Mouse (Mus musculus) neural tube, embryonic 12.5 days (tissue): ENCODE measurements around the gene Zfp991. TPM values are rescaled to one million over a fixed set of nuclear protein-coding genes. Genes with fewer than 3 reads are reported as not detected.
A peak's percentile ranks its signal among the peaks of the same experiment; 100 is the strongest.
"Not testable (repeated sequence)": the region's sequence is repeated elsewhere in the genome, so short reads cannot be mapped to it uniquely, and the experiment has no call there.

Experiments
- ATAC-seq: fragments of 200-750 bp; cut with Nextera tagmentation; 2 replicates; pipeline ENCODE4 v1.8.0; 2017; ENCODE audit warnings: low read depth, mild to moderate bottlenecking, moderate TSS enrichment, moderate library complexity; ENCODE audit not compliant: low FRiP score
- H3K27ac ChIP-seq: fragments of 300-500 bp; sonication (generic); 2 replicates; pipeline ENCODE4 v1.5.1; 2016
- H3K27me3 ChIP-seq: fragments of 300-500 bp; sonication (generic); replicated peaks from 2 replicates; pipeline ENCODE4 v1.6.1; 2016; ENCODE audit warnings: mild to moderate bottlenecking
- H3K36me3 ChIP-seq: fragments of 300-500 bp; sonication (generic); 2 replicates; pipeline ENCODE4 v1.6.1; 2016; ENCODE audit warnings: mild to moderate bottlenecking
- H3K4me1 ChIP-seq: fragments of 300-500 bp; sonication (generic); 2 replicates; pipeline ENCODE4 v1.6.1; 2016
- H3K4me2 ChIP-seq: fragments of 300-500 bp; sonication (generic); replicated peaks from 2 replicates; pipeline ENCODE4 v1.6.1; 2016; ENCODE audit warnings: mild to moderate bottlenecking
- H3K4me3 ChIP-seq: fragments of 300-500 bp; sonication (generic); 2 replicates; pipeline ENCODE4 v1.5.1; 2016
- H3K9ac ChIP-seq: fragments of 300-500 bp; sonication (generic); 2 replicates; pipeline ENCODE4 v1.6.1; 2016; ENCODE audit warnings: mild to moderate bottlenecking
- H3K9me3 ChIP-seq: fragments of 300-500 bp; sonication (generic); 2 replicates; pipeline ENCODE4 v1.6.1; 2016; ENCODE audit warnings: mild to moderate bottlenecking
- WGBS: fragments of 180-500 bp; shearing (Covaris S2); methylation state at CpG from one replicate; pipeline ENCODE4 v1.1.7; 2016; 5-methylcytosine and 5-hydroxymethylcytosine counted together
- polyA plus RNA-seq: library from polyadenylated mRNA; unstranded; fragments of >200 nt; fragmentation: Nextera tagmentation; extraction: Ambion mirVana; gene quantifications from 2 replicates; pipeline ENCODE4 v1.2.1, GENCODE M21; 2016

Gene Zfp991
- 4.1 and 5.6 TPM in 2 replicates for polyA plus RNA-seq

DNA sequence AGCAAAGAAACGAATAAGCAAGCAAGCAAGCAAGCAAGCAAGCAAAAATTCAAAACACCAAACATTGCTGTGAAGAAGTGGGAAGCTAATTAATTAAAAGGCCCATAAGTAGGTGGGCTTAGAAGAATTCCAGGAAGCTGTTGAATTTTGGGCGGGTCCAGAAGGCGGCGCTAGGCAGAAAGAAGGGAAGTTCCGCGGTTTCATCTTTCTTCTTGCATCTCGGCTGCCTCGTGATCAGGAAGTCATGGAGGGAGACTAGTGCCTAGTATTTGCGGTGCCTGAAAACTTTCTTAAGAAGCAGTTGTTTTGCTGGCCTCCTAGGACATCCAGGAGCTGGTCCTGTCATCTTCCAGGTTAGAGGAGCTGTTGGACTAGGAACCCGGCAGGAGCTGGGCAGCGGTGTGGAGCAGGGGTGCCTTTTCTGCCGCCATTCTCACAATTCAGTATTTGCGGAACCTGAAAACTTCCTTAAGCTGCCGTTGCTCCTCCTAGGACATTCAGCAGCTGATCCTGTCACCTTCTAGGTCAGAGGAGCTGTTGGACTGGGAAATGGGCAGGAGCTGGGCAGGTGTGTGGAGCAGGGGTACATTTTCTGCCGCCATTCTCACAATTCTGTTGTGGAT lies at the start of gene Zfp991:
TSS of gene Zfp991 (plus strand) at position 202 of the 623 bp plus-strand sequence.
- H3K4me2 ChIP-seq, ATAC-seq: not testable (repeated sequence)
- WGBS = 39% methylated on average over 2 of the region's 15 CpGs

GRCm38 (mm10) chr4:147095641-147096040 lies 36.2 kb upstream of the Zfp991 start:
- H3K4me2 ChIP-seq, H3K9ac ChIP-seq, H3K27me3 ChIP-seq, H3K4me1 ChIP-seq, H3K4me3 ChIP-seq, ATAC-seq, H3K27ac ChIP-seq, H3K36me3 ChIP-seq: not testable (repeated sequence)
- peaks cover 15% of the 10 kb centered on the region for H3K9me3 ChIP-seq
- WGBS = 68% methylated on average over 2 of the region's 2 CpGs

More for the DNA sequence above, at the start of gene Zfp991:
- H3K27ac ChIP-seq, H3K36me3 ChIP-seq, H3K4me1 ChIP-seq, H3K9ac ChIP-seq, H3K27me3 ChIP-seq: not testable (repeated sequence)
- Histone ChIP-seq H3K4me3 (peak within 1 kb of the TSS; percentile 27), H3K9me3 (peaks cover 11% of the 10 kb centered on the region; the same call in 1 of the 2 replicates)

- Histone ChIP-seq H3K4me2 (peak overlapping the region; percentile 77), H3K4me3 (peak overlapping the region; percentile 50), H3K9ac (peak overlapping the region; percentile 54)
- not testable (repeated sequence) for H3K27ac ChIP-seq, H3K4me1 ChIP-seq, H3K27me3 ChIP-seq, H3K36me3 ChIP-seq, H3K9me3 ChIP-seq
- WGBS = 1% methylated on average over 66 of the region's 109 CpGs
- peak; percentile 93 for ATAC-seq
These were observed 29.9 kb upstream of the Zfp991 start for GRCm38 (mm10) chr4:147101666-147102626.

DNA sequence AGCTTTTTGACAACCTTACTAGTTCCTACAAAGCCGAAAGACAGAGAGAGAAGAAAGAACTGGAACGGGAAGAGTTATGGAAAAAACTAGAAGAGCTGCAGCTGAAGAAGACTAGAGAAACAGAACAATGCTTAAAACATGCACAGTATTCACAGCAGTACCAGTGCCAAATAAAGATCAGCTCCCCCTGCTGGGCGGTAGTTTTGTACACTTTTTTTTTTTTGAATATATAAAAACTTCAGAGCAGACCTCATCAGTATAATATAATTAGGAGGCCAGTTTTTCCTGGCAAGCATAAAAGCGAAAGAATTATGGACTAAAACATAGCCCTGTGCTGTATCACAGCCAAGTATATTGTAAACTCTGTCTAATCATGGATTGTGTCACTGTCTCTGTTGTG lies 28.0 kb upstream of the Zfp991 start:
- not testable (repeated sequence) for H3K4me2 ChIP-seq, H3K9ac ChIP-seq, H3K27ac ChIP-seq, H3K36me3 ChIP-seq, H3K27me3 ChIP-seq, H3K4me1 ChIP-seq, H3K4me3 ChIP-seq, H3K9me3 ChIP-seq, ATAC-seq
- WGBS = 52% methylated on average over 4 of the region's 4 CpGs

- H3K4me1 ChIP-seq, H3K36me3 ChIP-seq, H3K9ac ChIP-seq, H3K4me2 ChIP-seq, ATAC-seq, H3K4me3 ChIP-seq, H3K9me3 ChIP-seq, H3K27ac ChIP-seq, H3K27me3 ChIP-seq: not testable (repeated sequence)
- 72% methylated on average over 2 of the region's 3 CpGs for whole genome bisulfite sequencing
These were observed 14.0 kb upstream of the Zfp991 start for GRCm38 (mm10) chr4:147117839-147118238.

DNA sequence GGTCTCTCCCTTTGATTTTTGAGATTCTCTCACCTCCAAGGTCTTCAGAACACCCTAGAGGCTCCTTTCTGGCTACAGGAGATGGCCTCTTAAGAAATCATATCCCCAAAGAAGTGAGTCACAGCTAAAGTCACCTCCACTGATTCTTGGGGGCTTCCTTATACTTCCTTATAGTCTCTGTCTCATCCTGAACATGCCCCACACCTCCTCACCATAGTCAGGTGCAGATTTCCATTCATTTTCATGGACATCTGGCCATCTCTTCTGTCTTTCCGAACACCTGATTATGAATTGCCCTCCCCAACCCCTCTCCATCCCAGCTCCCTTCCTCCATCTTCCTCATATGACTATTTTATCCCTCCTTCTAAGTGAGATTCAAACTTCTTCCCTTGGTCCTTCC lies 9.6 kb upstream of the Zfp991 start:
- not testable (repeated sequence) for ATAC-seq
- 79% methylated on average over 1 of the region's 1 CpGs for WGBS

GRCm38 (mm10) chr4:147123797-147124196 lies 8.0 kb upstream of the Zfp991 start:
- H3K36me3 ChIP-seq, H3K4me2 ChIP-seq, H3K9ac ChIP-seq, H3K4me3 ChIP-seq, H3K4me1 ChIP-seq, ATAC-seq, H3K27me3 ChIP-seq, H3K27ac ChIP-seq: not testable (repeated sequence)
- peaks cover 28% of the 10 kb centered on the region for H3K9me3 ChIP-seq

More for the DNA sequence above, 9.6 kb upstream of the Zfp991 start:
- not testable (repeated sequence) for H3K4me3 ChIP-seq, H3K4me1 ChIP-seq, H3K27me3 ChIP-seq, H3K36me3 ChIP-seq, H3K9ac ChIP-seq, H3K4me2 ChIP-seq, H3K27ac ChIP-seq
- peaks cover 19% of the 10 kb centered on the region for H3K9me3 ChIP-seq

DNA sequence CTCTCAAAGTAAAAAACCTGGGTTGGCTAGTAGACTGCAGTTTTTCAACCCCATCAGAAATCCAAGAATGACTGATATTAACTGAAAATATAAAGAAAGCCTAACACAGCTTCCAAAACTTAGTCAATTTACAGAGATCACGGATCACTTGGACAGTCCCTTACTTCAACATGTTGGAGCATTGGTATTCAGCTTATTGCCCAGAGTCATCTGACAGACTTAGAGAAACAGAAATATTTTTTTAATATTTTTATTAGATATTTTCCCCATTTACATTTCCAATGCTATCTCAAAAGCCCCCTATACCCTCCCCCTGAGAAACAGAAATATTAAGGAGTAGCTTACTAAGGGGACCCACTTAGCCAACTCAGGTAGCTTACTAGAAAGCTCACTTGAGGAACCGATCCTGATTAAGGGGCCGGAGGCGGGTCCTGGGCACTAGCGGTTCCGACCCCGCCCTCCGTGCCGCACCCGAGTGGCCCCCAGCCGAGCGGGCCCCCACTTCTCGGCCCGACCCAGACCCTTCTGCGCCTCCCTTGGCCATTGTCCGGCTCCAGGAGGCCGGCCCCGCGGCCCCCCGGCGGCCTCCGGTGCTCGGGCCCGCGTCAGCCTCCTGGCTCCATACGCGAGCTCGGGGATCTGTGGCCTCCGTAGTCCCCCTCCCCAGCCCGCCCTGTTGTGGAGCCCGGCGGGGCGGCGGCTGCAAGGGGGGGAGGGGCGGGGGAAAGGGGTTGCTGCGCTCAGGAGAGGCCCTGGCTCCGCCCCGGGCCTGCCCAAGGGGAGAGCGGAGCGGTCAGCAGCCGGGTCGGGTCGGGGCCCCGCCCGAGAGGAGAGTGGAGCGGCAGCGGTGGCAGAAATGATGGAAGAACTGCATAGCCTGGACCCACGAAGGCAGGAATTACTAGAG lies 7.2 kb upstream of the Zfp991 start:
- peak overlapping the region; percentile 88 for H3K4me2 ChIP-seq
- H3K27me3 ChIP-seq, H3K36me3 ChIP-seq, H3K4me1 ChIP-seq: not testable (repeated sequence)
- 11% methylated on average over 47 of the region's 48 CpGs for WGBS
- peaks cover 28% of the 10 kb centered on the region for H3K9me3 ChIP-seq
- ATAC-seq = peak; percentile 99
- peak overlapping the region; percentile 82 for H3K9ac ChIP-seq
- H3K27ac ChIP-seq = peak overlapping the region; percentile 39; the same call in 1 of the 2 replicates
- H3K4me3 ChIP-seq = peak overlapping the region; percentile 66

DNA sequence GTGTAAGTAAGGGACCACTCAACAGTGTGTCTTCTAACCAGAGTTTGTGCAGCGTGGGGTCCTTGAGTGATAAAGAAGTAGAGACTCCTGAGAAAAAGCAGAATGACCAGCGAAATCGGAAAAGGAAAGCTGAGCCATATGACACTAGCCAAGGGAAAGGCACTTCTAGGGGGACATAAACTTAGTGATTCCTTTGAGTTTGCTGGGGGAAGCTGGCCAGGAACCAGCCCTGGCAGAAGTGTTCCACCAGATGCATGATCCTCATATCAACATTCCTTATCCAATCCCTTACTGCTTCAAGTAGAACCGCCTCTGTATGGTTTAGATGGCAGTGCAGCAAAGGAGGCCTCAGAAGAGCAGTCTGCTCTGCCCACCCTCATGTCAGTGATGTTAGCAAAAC lies 6.5 kb upstream of the Zfp991 start:
- peak overlapping the region; percentile 82 for H3K9ac ChIP-seq
- peak overlapping the region; percentile 66 for H3K4me3 ChIP-seq
- 17% methylated on average over 4 of the region's 4 CpGs for WGBS
- peaks cover 28% of the 10 kb centered on the region for H3K9me3 ChIP-seq
- not testable (repeated sequence) for H3K4me1 ChIP-seq, H3K36me3 ChIP-seq, H3K27ac ChIP-seq, ATAC-seq, H3K27me3 ChIP-seq
- peak overlapping the region; percentile 88 for H3K4me2 ChIP-seq

DNA sequence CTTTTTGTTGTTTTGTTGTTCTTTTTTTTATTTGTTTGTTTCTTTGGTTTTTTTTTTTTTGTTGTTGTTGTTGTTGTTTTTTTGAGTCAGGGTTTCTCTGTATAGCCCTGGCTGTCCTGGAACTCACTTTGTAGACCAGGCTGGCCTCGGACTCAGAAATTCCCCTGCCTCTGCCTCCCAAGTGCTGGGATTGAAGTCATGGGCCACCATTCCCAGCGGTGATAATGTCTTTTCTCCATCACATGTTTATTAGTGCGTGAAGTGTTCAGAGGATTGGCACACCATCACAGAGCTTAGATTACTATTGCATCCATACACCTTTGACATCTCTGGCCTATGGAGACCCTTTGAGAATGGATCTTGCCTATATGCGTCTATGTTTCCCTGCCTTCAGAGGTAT lies 6.0 kb upstream of the Zfp991 start:
- H3K4me2 ChIP-seq, H3K36me3 ChIP-seq, H3K27me3 ChIP-seq, H3K27ac ChIP-seq, H3K4me3 ChIP-seq, ATAC-seq, H3K4me1 ChIP-seq, H3K9ac ChIP-seq: not testable (repeated sequence)
- WGBS = 88% methylated on average over 4 of the region's 4 CpGs
- peaks cover 28% of the 10 kb centered on the region for H3K9me3 ChIP-seq

- not testable (repeated sequence) for ATAC-seq, H3K4me3 ChIP-seq, H3K9ac ChIP-seq, H3K27ac ChIP-seq, H3K36me3 ChIP-seq, H3K4me2 ChIP-seq, H3K4me1 ChIP-seq, H3K27me3 ChIP-seq
- WGBS = 75% methylated on average over 2 of the region's 2 CpGs
- peaks cover 28% of the 10 kb centered on the region for H3K9me3 ChIP-seq
These were observed 5.4 kb upstream of the Zfp991 start for GRCm38 (mm10) chr4:147126435-147126834.

DNA sequence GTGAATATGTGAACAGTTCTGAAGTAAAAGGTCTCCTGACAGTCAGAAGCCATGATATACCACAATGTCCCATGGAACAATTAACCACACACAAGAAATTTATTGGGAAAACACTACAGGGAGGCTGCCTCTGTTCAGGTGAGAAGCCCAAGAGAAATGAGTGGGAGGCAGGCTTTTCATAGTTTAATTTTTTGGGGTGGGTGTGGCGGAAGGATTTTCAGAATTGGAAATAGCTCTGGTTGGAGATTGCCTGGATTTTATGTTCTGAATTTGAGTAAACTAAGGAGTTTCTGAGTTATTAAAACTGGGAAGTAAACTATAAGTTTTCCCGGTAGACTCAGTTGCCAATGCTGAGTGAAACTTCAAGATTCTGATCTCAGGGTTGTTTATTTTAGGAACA lies 4.7 kb upstream of the Zfp991 start:
- H3K4me1 ChIP-seq, ATAC-seq, H3K9ac ChIP-seq, H3K27ac ChIP-seq, H3K4me3 ChIP-seq, H3K27me3 ChIP-seq, H3K36me3 ChIP-seq, H3K4me2 ChIP-seq: not testable (repeated sequence)
- WGBS = 87% methylated on average over 2 of the region's 2 CpGs
- H3K9me3 ChIP-seq = peaks cover 27% of the 10 kb centered on the region
